Mouse (Mus musculus) layer of hippocampus, adult 2 months (tissue): Measurements from ENCODE around the gene Gm128. TPM values are rescaled to one million over a fixed set of nuclear protein-coding genes. Genes with fewer than 3 reads are reported as not detected.

ENCODE experiments used
- DNase-seq, 2 experiments: peaks; one replicate each; pipeline ENCODE4 v3.0.0; 2022; ENCODE audit warnings: low spot score in 2 of 2
- H3K27ac ChIP-seq: fragments of 200-600 bp; 2 replicates; pipeline ENCODE4 v1.8.1; 2022
- H3K4me3 ChIP-seq: fragments of 200-600 bp; 2 replicates; pipeline ENCODE4 v1.8.1; 2022; ENCODE audit warnings: mild to moderate bottlenecking
- CTCF ChIP-seq: fragments of 200-600 bp; conservative IDR thresholded peaks from 2 replicates; pipeline ENCODE4 v1.8.1; 2022; ENCODE audit warnings: antibody characterized with exemption, mild to moderate bottlenecking, moderate library complexity
- total RNA-seq, 2 experiments: library from RNA; stranded (reverse); gene quantifications; 2 replicates each; pipeline ENCODE4 v1.2.3; 2021

The Gm128 gene
- total RNA-seq, 2 experiments from 2014 or later, result 0.25 to 0.54 TPM

GRCm38 (mm10) chr3:95233303-95233980 is 8.0 kb downstream of the Gm128 start:
- H3K4me3 ChIP-seq, result no peak overlapping the region

GRCm38 (mm10) chr3:95232771-95233170 is 8.6 kb downstream of the Gm128 start:
- no peak for TF ChIP-seq CTCF
- Histone ChIP-seq H3K4me3 (no peak overlapping the region), H3K27ac (peak overlapping the region; percentile 100; the same call in 1 of the 2 replicates)
- no peak for DNase-seq

More at GRCm38 (mm10) chr3:95233303-95233980, 8.0 kb downstream of the Gm128 start:
- no peak for TF ChIP-seq CTCF
- DNase-seq, result no peak
- no peak overlapping the region for H3K27ac ChIP-seq

GRCm38 (mm10) chr3:95231298-95232221 is 9.8 kb downstream of the Gm128 start, which contains the start of gene Mllt11:
Gene Mllt11 (minus strand): TSS chr3:95232171.
- Histone ChIP-seq H3K4me3 (peak within 1 kb of the TSS; percentile 81), H3K27ac (peak within 1 kb of the TSS; percentile 100)
- no peak for TF ChIP-seq CTCF
- no peak for DNase-seq

GRCm38 (mm10) chr3:95230495-95231297 is 10.7 kb downstream of the Gm128 start:
- H3K27ac ChIP-seq, result peak overlapping the region; percentile 100
- H3K4me3 ChIP-seq, result peak overlapping the region; percentile 81
- DNase-seq, result no peak
- TF ChIP-seq CTCF, result no peak

GRCm38 (mm10) chr3:95229781-95230494 is 11.5 kb downstream of the Gm128 start:
- TF ChIP-seq CTCF, result no peak

GRCm38 (mm10) chr3:95228894-95229780 is 12.3 kb downstream of the Gm128 start:
- TF ChIP-seq CTCF, result no peak
- H3K27ac ChIP-seq, result peak overlapping the region; percentile 100

More at GRCm38 (mm10) chr3:95229781-95230494, 11.5 kb downstream of the Gm128 start:
- peak; percentile 56 to 62 for DNase-seq
- Histone ChIP-seq H3K4me3 (peak overlapping the region; percentile 81), H3K27ac (peak overlapping the region; percentile 100)

GRCm38 (mm10) chr3:95228148-95228893 is 13.1 kb downstream of the Gm128 start, which contains the start of gene Cdc42se1:
Gene Cdc42se1 (plus strand): TSS chr3:95228732.
- Histone ChIP-seq H3K27ac (peak within 1 kb of the TSS; percentile 100), H3K4me3 (peak within 1 kb of the TSS; percentile 81)
- DNase-seq, result peak; percentile 89 to 91
- TF ChIP-seq CTCF, result no peak

More at GRCm38 (mm10) chr3:95228894-95229780, 12.3 kb downstream of the Gm128 start:
- peak; percentile 67 to 72 for DNase-seq
- H3K4me3 ChIP-seq, result peak overlapping the region; percentile 81

- Histone ChIP-seq H3K4me3 (peak overlapping the region; percentile 81), H3K27ac (peak overlapping the region; percentile 100)
- no peak for TF ChIP-seq CTCF
- peak in 1 of 2 experiments; percentile 32 for DNase-seq
Observed at GRCm38 (mm10) chr3:95227214-95227613, 14.2 kb downstream of the Gm128 start.

GRCm38 (mm10) chr3:95224295-95224694 is 17.1 kb downstream of the Gm128 start:
- TF ChIP-seq CTCF, result no peak
- no peak overlapping the region for H3K4me3 ChIP-seq

GRCm38 (mm10) chr3:95223041-95223440 is 18.4 kb downstream of the Gm128 start:
- no peak overlapping the region for H3K4me3 ChIP-seq
- DNase-seq, result no peak
- H3K27ac ChIP-seq, result no peak overlapping the region
- no peak for TF ChIP-seq CTCF

More at GRCm38 (mm10) chr3:95224295-95224694, 17.1 kb downstream of the Gm128 start:
- H3K27ac ChIP-seq, result peak overlapping the region; percentile 36; the same call in 1 of the 2 replicates
- no peak for DNase-seq
